Mouse (Mus musculus): Measurements from ENCODE around the gene Mrnip.

- no peak for TF ChIP-seq TCF12 (IDR thresholded peaks at IDR 0.05; ENCODE audit: insufficient read depth, poor library complexity, severe bottlenecking)
- no peak for TF ChIP-seq POLR2A (IDR thresholded peaks at IDR 0.05; ENCODE audit: insufficient read length, low read depth)
- no peak for TF ChIP-seq POLR2AphosphoS2 (IDR thresholded peaks at IDR 0.05; ENCODE audit: insufficient read length, low read depth)
These were observed 35.9 kb upstream of the Mrnip start for GRCm38 (mm10) chr11:50138206-50138822.
